Mouse (Mus musculus) MEL-GATA-1-ER (cell line): ENCODE data around the gene Fam151a.
"Not testable (repeated sequence)": the region's sequence is repeated elsewhere in the genome, so short reads cannot be mapped to it uniquely, and the experiment has no call there.

ENCODE experiments used
- DNase-seq: peaks from one replicate; pipeline ENCODE4 v3.0.0-alpha.2; 2012; ENCODE audit warnings: low read depth; ENCODE audit errors: extremely low read depth

The Fam151a gene

DNA sequence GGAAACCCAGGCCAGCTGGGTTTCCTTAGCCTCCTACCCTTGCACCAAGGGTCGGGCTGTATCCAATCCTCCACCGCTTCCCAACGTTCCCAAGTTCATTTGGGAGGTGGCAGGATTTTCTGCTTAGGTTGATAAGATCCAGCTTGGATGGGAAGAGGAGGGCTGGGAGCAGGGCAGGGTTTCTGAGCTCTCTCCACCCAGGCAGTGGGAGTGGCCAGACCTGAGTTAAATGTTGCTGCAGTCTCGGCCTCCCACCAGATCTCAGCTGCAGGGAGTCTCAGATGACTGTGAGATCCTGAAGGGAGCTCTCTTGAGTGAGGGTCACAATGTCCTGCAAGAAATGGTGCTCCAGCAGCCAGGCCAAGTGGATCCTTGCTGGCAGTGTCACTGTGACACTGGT lies at the start of gene Fam151a:
Fam151a (plus strand) TSS at position 254 of the 400 bp plus-strand sequence.
- no peak for DNase-seq

GRCm38 (mm10) chr4:106688636-106689296 lies 44.9 kb upstream of the Fam151a start:
- no peak for DNase-seq

- no peak for DNase-seq
Measured at GRCm38 (mm10) chr4:106693841-106694430, 39.8 kb upstream of the Fam151a start.

GRCm38 (mm10) chr4:106699989-106700388 lies 33.7 kb upstream of the Fam151a start:
- no peak for DNase-seq

DNA sequence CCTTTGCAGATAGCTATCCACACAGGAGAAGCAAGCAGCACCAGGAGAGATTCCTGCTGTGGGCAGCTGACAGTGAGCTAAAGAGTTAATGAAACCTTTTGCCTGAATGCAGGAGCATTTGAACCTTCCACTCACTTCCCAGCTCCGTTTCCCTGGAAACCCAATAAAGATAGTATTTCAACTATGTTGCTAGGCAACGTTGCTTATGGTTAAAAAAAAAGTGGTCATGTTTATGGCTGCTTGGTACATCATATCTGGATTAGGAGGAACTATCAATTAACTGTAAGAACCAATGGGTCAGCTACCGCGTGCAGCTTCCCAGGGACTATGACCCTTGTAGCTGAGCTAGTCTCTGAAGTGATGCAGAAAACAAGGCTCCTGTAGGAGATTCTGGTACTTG lies 32.9 kb upstream of the Fam151a start:
- no peak for DNase-seq

- DNase-seq = no peak
Measured at GRCm38 (mm10) chr4:106703956-106704355, 29.7 kb upstream of the Fam151a start.

- no peak for DNase-seq
Measured at GRCm38 (mm10) chr4:106704416-106704815, 29.3 kb upstream of the Fam151a start.

GRCm38 (mm10) chr4:106705096-106705665 lies 28.5 kb upstream of the Fam151a start:
- DNase-seq = no peak

GRCm38 (mm10) chr4:106707957-106708356 lies 25.7 kb upstream of the Fam151a start:
- no peak for DNase-seq

GRCm38 (mm10) chr4:106708408-106708807 lies 25.3 kb upstream of the Fam151a start:
- peak; percentile 33 for DNase-seq

DNA sequence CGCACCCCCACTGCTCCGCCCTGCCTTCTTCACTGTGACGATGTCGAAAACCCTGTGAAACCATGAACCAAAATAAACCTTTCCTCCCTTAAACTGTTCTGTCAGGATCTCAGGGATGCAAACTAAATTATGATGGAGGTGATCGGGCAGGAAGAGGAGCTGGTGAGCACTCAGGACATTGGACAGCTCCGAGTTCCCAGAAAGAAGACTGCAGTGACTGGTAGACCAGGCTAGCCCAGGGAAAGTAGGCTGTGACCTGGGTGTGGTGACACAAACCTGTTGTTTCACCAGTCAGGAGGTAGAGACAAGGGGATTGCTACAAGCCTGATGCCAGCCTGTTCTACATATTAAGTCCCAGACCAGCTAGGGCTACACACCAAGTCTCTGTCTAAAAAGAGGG lies 20.1 kb upstream of the Fam151a start:
- no peak for DNase-seq

DNA sequence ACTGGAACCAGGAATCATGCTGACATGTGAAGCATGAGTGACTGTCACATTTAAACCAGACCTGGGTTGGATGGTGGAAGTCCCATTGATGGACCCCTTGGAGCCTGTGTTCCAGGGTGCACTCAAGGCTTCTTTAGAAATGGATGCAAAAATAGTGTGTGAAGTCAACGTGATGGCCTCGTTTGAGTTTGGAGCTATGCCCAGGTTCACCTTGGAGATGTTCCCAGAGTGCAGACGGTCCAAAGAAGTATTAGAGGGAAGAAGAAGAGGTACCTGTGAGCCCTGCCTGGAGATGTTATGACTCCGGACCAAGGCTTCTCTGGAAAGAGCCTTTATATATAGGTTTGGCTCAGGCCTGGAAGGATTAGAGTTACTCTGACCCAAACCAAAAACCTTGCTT lies 13.1 kb upstream of the Fam151a start:
- no peak for DNase-seq

GRCm38 (mm10) chr4:106730814-106731213 lies 2.9 kb upstream of the Fam151a start, which contains the start of gene Mroh7:
Gene Mroh7, minus strand, starts transcription at chr4:106730925.
- no peak for DNase-seq

- DNase-seq = not testable (repeated sequence)
Measured at GRCm38 (mm10) chr4:106736884-106737283, 3.2 kb downstream of the Fam151a start.

- DNase-seq = no peak
Measured at GRCm38 (mm10) chr4:106737904-106738303, 4.2 kb downstream of the Fam151a start.

DNA sequence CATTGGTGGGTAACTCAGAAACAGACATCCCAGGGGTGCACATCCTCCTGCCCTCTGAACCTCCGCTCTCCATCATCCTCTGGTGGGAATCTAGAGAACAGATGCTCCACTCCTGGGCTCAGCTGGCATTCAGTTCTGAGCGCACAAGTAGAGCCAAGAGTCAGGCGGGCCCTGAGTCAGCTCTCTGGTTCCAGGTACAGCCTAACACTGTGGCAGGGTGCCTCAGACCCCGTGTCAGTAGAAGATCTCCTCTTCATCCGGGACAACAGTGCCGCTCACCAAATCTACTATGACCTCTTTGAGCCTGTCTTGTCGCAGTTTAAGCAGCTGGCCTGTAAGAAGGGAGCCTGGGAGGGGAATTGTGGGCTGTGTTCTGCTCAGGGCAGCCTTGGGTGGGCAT lies 12.2 kb downstream of the Fam151a start:
- no peak for DNase-seq

DNA sequence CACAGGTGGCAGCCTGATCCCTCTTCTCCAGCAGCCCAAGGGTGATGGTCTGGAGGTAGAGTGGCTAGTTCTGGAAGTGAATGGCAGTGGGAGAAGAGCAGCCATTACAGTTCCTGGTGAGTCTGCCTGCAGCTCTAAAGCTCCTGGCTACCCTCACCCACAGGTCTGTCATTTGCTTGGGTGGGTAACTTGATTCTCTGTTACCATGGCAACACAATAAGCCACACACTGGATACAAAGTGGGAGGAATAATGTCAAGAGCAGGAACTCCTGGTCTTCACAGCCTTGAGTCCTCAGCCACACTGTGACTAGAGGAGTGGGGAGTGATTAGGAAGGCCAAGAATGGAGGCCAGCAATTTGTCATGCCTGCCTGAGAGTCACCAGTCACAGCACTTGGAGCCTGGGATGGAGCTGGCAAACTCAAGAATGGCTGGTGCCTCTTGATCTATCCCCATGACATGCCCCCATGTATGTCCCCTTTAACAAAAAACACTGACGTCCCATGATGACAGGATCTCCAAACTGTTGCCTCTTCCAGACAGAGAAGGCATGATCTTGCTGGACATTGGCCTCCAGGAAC lies 13.4 kb downstream of the Fam151a start:
- DNase-seq = no peak

DNA sequence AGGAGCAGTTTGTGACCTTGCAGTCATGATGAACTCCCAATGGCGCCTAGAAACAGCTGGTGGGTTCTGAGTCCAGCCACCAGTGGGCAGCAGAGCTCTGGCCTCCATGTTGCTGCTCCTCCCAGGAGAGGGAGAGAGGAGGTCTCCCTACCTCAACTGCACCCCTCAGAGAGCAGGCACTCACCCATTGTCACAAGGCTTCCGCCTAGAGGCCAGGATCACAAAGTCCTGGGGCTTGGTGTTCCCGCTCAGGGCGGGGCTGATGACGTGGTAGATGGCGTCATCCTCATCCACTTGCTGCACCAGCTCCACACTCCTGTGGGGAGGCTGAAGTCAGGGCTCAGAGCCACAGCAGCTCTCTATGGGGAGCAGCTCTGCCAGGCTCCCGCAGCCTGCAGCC lies 16.0 kb downstream of the Fam151a start:
- DNase-seq = no peak

- DNase-seq = no peak
Measured at GRCm38 (mm10) chr4:106751726-106752125, 18.0 kb downstream of the Fam151a start.

DNA sequence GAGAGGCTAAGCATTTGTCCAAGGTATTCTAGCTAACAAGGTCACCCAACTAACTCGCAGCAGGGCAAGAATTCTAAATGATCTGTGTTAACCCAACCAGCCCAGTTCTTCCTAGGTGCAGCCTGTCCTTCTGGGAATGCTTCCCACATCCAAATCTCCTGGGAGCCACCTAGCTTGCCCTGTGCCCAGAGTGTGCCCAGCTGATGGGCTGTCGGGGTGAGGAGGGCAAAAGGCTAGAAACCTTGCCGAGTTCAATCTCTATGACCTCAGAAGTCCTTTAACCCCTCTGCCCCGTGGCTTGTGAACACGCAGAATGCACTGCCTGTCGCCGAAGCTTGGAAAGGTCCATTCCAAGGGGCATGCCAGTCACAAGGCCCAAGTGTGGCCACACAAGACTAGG lies 30.5 kb downstream of the Fam151a start:
- DNase-seq = no peak

DNA sequence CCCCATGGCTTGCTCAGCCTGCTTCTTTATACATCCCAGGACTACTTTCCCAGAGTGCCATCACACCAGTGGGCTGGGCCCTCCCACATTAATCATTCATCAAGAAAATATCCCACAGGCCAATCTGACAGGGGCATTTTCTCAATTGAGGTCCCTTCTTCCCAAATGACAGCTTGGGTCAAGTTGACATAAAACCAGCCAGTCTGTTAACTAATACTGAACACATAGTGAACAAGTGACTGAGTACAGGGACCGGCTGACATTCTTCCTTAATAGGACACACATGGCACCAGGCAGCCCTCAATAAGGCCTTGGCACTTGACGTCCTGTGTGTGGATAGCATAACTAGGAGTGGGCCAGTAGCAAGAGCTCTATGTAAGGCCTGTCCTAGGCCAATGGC lies 35.6 kb downstream of the Fam151a start:
- no peak for DNase-seq

GRCm38 (mm10) chr4:106772558-106772957 lies 38.9 kb downstream of the Fam151a start:
- DNase-seq = no peak
